Comparison of ENCODE assay signal across 15 mouse cellular contexts in genomic region chr15:22969424-22969823, GRCm38 (mm10).
DNase-seq lines count a peak whose midpoint lies in the region.
"Had no signal": no experiment of that assay in that cellular context is flagged by ENCODE, and none has a peak within 500 bp of the region (broad histone marks: within the 10 kb centered on the region; RNA-seq: fewer than 3 reads in every experiment).

No protein-coding gene starts in this region.

- intact Hi-C loops in left cerebral cortex, postnatal 4 days (cut with DNase I) = no loop called here
- intact Hi-C loops in left cerebral cortex, postnatal 14 days (cut with DNase I) = no loop called here

- peak; percentile 11 to 20 for DNase-seq in left cerebral cortex, adult 8-10 months (ENCODE audit: low spot score in 2 of 2)
- DNase-seq in left cerebral cortex, postnatal 4 days = no peak
- peak; percentile 18 for DNase-seq in brain, embryonic 18.5 days (ENCODE audit: low read depth, low spot score)
- DNase-seq in left cerebral cortex, postnatal 14 days (ENCODE audit: low spot score in 2 of 2) = peak; percentile 5 to 26
- DNase-seq in right cerebral cortex, postnatal 36 days (ENCODE audit: low spot score in 2 of 2) = peak; percentile 5 to 31
- no peak for DNase-seq in spleen, postnatal 10 days (ENCODE audit: low spot score in 2 of 2)
- DNase-seq in adrenal gland, adult 8-10 months = no peak
- DNase-seq in embryo, embryonic 10 days (ENCODE audit: low spot score) = no peak
- DNase-seq: adrenal gland, postnatal 14 days; cerebellum, adult 18-20 months; cerebellum, postnatal 14 days; embryo, embryonic 11 days; gastrocnemius, adult 2 months; kidney, adult 2 months; kidney, postnatal 10 days had no signal

Comparison
In these comparisons a context has a peak if more than half of its experiments do, and no peak if none do; other contexts are left out.
1. DNase-seq: peak in left cerebral cortex, adult 8-10 months (2 of 2), brain, embryonic 18.5 days (single experiment), left cerebral cortex, postnatal 14 days (2 of 2) and right cerebral cortex, postnatal 36 days (2 of 2); none in left cerebral cortex, postnatal 4 days (single experiment), spleen, postnatal 10 days (0 of 2), adrenal gland, adult 8-10 months (single experiment) and embryo, embryonic 10 days (single experiment).